Mouse (Mus musculus) embryonic facial prominence, embryonic 14.5 days (tissue): ENCODE measurements around the gene Gal3st3. TPM values are rescaled to one million over a fixed set of nuclear protein-coding genes. Genes with fewer than 3 reads are reported as not detected.

ENCODE experiments used
- ATAC-seq: fragments of 200-750 bp; cut with Nextera tagmentation; 2 replicates; pipeline ENCODE4 v1.8.0; 2017; ENCODE audit warnings: low read depth, moderate number of reproducible peaks, moderate TSS enrichment
- DNase-seq: peaks from one replicate; pipeline ENCODE4 v3.0.0-alpha.2; 2015; ENCODE audit warnings: low spot score
- H3K27ac ChIP-seq: fragments of 300-500 bp; sonication (generic); replicated peaks from 2 replicates; pipeline ENCODE4 v1.5.1; 2014; ENCODE audit warnings: low read depth, mild to moderate bottlenecking, low read length, moderate library complexity
- H3K27me3 ChIP-seq: fragments of 300-500 bp; sonication (generic); replicated peaks from 2 replicates; pipeline ENCODE4 v1.6.1; 2014; ENCODE audit warnings: low read length; ENCODE audit not compliant: control insufficient read depth, insufficient read depth
- H3K36me3 ChIP-seq: fragments of 300-500 bp; sonication (generic); 2 replicates; pipeline ENCODE4 v1.6.1; 2014; ENCODE audit warnings: low read length, mixed read lengths; ENCODE audit not compliant: control insufficient read depth, insufficient read depth
- H3K4me1 ChIP-seq: fragments of 300-500 bp; sonication (generic); 2 replicates; pipeline ENCODE4 v1.6.1; 2014; ENCODE audit warnings: antibody characterized with exemption, low read length; ENCODE audit not compliant: control insufficient read depth, insufficient read depth
- H3K4me2 ChIP-seq: fragments of 300-500 bp; sonication (generic); 2 replicates; pipeline ENCODE4 v1.6.1; 2014; ENCODE audit warnings: low read depth, mild to moderate bottlenecking, low read length, moderate library complexity, mixed read lengths
- H3K4me3 ChIP-seq: fragments of 300-500 bp; sonication (generic); 2 replicates; pipeline ENCODE4 v1.5.1; 2014; ENCODE audit warnings: low read depth, mild to moderate bottlenecking, low read length
- H3K9ac ChIP-seq: fragments of 300-500 bp; sonication (generic); 2 replicates; pipeline ENCODE4 v1.6.1; 2014; ENCODE audit warnings: low read depth, mild to moderate bottlenecking, low read length, moderate library complexity, mixed read lengths
- H3K9me3 ChIP-seq: fragments of 300-500 bp; sonication (generic); 2 replicates; pipeline ENCODE4 v1.6.1; 2016; ENCODE audit warnings: low read length; ENCODE audit not compliant: control insufficient read depth
- WGBS: fragments of 180-500 bp; shearing (Covaris S2); extraction: QIAGEN DNeasy Blood & Tissue Kit; methylation state at CpG from one replicate; pipeline ENCODE4 v1.1.7; 2014; 5-methylcytosine and 5-hydroxymethylcytosine counted together
- polyA plus RNA-seq: library from polyadenylated mRNA; unstranded; fragments of >200 nt; fragmentation: Nextera tagmentation; extraction: Ambion mirVana; gene quantifications from 2 replicates; pipeline ENCODE4 v1.2.1, GENCODE M21; 2014

Gal3st3 gene
- polyA plus RNA-seq, 1 experiment from 2014 or later = 4.3 TPM

DNA sequence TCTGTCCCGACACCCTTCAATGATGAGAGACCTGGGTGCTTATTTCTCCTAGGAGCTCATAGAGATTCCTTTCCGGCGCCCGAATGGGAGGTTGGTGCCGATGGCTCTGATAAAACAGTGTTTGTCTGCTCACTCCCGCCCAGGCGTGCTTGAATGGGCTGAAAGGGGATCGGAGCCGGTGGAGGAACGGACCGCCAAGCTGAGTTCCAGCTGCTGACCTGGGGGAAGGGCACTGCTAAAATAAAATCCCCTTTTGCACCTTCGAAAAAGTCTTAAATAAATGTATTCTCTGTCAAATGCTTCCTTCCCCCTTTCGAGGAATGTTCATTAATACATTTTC, 2.4 kb upstream of the Gal3st3 start:
- Histone ChIP-seq H3K36me3 (peaks cover 32% of the 10 kb centered on the region), H3K9me3 (no peaks in the 10 kb centered on the region), H3K4me1 (peaks cover 13% of the 10 kb centered on the region), H3K4me3 (peak overlapping the region; percentile 88), H3K27ac (peak overlapping the region; percentile 90), H3K9ac (peak overlapping the region; percentile 66), H3K27me3 (no peaks in the 10 kb centered on the region), H3K4me2 (peak overlapping the region; percentile 79)
- 8% methylated on average over 13 of the region's 13 CpGs for WGBS
- DNase-seq (no peak), ATAC-seq (peak; percentile 45)

DNA sequence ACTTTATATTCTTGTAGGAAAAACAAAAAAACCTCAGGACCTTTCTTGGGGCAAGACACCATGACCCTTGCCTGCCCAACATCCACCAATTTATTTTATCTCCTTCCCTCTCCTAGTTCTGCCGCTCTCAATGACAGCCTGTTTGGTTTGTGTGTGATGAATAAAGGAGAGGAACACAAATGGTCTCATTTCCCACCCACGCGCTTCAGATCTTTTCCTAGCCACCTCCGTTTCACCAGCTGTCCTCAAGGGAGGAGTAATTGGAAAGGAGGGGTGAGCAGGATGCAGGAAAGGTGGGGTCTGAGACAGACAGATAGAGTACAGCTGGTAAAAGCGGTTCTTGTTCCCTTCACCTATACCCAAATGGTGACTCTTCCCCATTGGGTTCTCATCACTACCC, 1.5 kb upstream of the Gal3st3 start:
- Histone ChIP-seq H3K4me1 (peaks cover 13% of the 10 kb centered on the region), H3K27me3 (no peaks in the 10 kb centered on the region), H3K27ac (no peak overlapping the region), H3K9me3 (no peaks in the 10 kb centered on the region), H3K4me2 (0 out of 2 replicates have a peak overlapping the region, but pooled peaks have one; percentile 79), H3K9ac (no peak overlapping the region), H3K36me3 (peaks cover 23% of the 10 kb centered on the region), H3K4me3 (no peak overlapping the region)
- ATAC-seq (no peak), DNase-seq (no peak)
- 77% methylated on average over 5 of the region's 5 CpGs for WGBS

DNA sequence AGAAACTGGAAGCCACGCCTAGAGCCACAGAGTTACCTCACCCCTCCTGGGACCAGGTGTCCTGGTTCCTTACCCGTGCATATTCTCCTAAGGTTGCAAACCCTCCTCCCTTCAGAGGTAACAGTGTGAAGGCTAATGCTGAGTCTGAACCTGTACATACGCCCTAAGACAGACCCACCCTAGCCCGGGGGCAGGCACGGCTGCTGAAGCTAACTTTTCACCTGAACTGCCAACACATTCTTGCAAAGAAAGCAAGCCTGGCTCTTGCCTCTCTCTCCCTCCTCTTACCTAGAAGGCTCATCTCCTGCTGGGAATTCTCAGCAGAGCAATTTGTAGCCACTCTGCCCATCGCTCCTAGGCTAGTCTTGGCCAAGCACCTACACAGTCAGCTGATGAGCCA, 2.5 kb downstream of the Gal3st3 start:
- Histone ChIP-seq H3K36me3 (peaks cover 4% of the 10 kb centered on the region; the same call in 1 of the 2 replicates), H3K27ac (no peak overlapping the region), H3K9me3 (no peaks in the 10 kb centered on the region), H3K4me3 (no peak overlapping the region), H3K4me1 (peaks cover 7% of the 10 kb centered on the region), H3K9ac (no peak overlapping the region), H3K27me3 (no peaks in the 10 kb centered on the region), H3K4me2 (no peak overlapping the region)
- WGBS = 66% methylated on average over 6 of the region's 6 CpGs
- DNase-seq = peak; percentile 34
- no peak for ATAC-seq

DNA sequence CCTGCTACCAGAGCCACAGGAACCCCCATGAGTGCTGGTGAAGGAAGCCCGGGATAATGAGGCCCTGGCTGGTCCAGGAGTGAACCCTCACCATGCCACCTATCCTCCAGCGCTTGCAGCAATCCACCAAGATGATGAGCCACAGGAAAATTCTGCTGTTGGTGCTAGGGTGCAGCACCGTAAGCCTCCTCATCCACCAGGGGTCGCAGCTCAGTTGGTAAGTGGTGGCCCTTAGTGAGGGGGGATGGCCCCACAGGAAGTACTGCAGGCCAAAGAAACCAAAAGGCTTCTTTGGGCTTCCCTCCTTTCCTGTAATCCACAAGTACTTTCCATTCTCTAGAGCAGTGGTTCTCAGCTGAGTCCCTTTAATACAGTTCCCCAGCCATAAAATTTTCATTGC, 4.3 kb downstream of the Gal3st3 start:
- H3K9me3 ChIP-seq = no peaks in the 10 kb centered on the region
- H3K27ac ChIP-seq = no peak overlapping the region
- no peak overlapping the region for H3K9ac ChIP-seq
- no peaks in the 10 kb centered on the region for H3K4me1 ChIP-seq
- H3K27me3 ChIP-seq = no peaks in the 10 kb centered on the region
- peaks cover 4% of the 10 kb centered on the region; the same call in 1 of the 2 replicates for H3K36me3 ChIP-seq
- DNase-seq (peak; percentile 59), ATAC-seq (0 out of 2 replicates have a peak, but pooled peaks have one; percentile 32)
- H3K4me2 ChIP-seq = no peak overlapping the region
- 19% methylated on average over 4 of the region's 4 CpGs for WGBS
- no peak overlapping the region for H3K4me3 ChIP-seq

DNA sequence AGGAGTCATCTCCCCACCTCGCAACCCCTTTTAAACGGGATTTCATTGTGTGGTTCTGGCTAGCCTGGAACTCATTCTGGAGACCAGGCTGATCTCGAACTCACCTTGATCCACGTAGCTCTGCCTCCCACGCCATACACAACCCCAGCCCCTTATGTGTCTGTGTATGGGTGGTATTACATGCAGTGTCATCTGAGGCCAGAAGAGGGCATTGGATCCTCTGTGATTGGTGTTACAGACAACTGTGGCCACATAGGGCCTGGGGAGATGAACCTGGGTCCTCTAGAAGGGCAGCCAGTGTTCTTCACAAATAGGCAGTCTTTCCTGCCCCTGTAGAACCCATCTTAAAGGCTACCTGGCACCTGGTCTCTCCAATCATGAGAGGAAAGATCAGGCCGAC, 8.1 kb downstream of the Gal3st3 start:
- Histone ChIP-seq H3K4me1 (no peaks in the 10 kb centered on the region), H3K4me2 (no peak overlapping the region), H3K36me3 (peaks cover 4% of the 10 kb centered on the region; the same call in 1 of the 2 replicates), H3K9ac (no peak overlapping the region), H3K4me3 (no peak overlapping the region), H3K27ac (no peak overlapping the region), H3K27me3 (no peaks in the 10 kb centered on the region), H3K9me3 (no peaks in the 10 kb centered on the region)
- DNase-seq (no peak), ATAC-seq (no peak)
- 88% methylated on average over 6 of the region's 6 CpGs for WGBS

DNA sequence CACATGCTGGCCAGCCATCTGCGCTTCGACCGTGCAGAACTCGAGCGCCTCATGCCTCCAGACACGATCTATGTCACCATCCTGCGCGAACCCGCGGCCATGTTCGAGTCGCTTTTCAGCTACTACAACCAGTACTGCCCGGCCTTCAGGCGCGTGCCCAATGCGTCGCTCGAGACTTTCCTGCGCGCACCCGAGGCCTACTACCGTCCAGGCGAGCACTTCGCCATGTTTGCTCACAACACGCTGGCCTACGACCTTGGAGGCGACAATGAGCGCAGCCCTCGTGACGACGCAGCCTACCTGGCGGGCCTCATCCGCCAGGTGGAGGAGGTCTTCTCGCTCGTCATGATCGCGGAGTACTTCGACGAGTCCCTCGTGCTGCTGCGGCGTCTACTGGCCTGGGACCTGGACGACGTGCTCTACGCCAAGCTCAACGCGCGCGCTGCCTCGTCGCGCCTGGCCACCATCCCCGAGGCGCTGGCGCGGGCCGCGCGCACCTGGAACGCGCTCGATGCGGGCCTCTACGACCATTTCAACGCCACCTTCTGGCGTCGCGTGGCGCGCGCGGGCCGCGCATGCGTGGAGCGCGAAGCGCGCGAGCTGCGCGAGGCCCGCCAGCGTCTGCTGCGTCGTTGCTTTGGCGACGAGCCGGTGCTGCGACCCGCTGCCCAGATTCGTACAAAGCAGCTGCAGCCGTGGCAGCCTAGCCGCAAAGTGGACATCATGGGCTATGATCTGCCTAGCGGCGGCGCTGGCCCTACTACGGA, 9.0 kb downstream of the Gal3st3 start:
- no peaks in the 10 kb centered on the region for H3K4me1 ChIP-seq
- DNase-seq (peak; percentile 24), ATAC-seq (peak; percentile 37; the same call in 1 of the 2 replicates)
- H3K36me3 ChIP-seq = peaks cover 4% of the 10 kb centered on the region; the same call in 1 of the 2 replicates
- peak overlapping the region; percentile 26 for H3K4me3 ChIP-seq
- no peaks in the 10 kb centered on the region for H3K27me3 ChIP-seq
- H3K27ac ChIP-seq = no peak overlapping the region
- WGBS = 44% methylated on average over 77 of the region's 98 CpGs
- no peak overlapping the region for H3K9ac ChIP-seq
- peak overlapping the region; percentile 47 for H3K4me2 ChIP-seq
- no peaks in the 10 kb centered on the region for H3K9me3 ChIP-seq

DNA sequence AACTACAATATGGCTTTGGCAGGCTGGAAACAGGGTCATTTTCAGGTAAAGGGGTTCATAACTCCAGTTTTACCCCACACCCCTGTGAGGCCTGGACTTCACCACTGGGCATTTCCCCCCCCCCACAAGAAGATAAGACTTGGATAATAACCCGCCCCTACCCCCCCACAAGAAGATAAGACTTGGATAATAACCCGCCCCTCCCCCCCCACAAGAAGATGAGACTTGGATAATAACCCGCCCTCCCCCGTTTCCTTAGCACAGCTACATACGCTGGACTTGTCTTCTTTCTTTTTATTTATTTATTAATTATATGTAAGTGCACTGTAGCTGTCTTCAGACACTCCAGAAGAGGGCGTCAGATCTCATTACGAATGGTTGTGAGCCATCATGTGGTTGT, 10.9 kb downstream of the Gal3st3 start:
- 83% methylated on average over 7 of the region's 7 CpGs for WGBS
- Histone ChIP-seq H3K27me3 (no peaks in the 10 kb centered on the region), H3K4me2 (no peak overlapping the region), H3K4me1 (no peaks in the 10 kb centered on the region), H3K9me3 (no peaks in the 10 kb centered on the region), H3K27ac (no peak overlapping the region), H3K4me3 (no peak overlapping the region), H3K36me3 (no peaks in the 10 kb centered on the region), H3K9ac (no peak overlapping the region)
- DNase-seq = peak; percentile 17
- no peak for ATAC-seq

DNA sequence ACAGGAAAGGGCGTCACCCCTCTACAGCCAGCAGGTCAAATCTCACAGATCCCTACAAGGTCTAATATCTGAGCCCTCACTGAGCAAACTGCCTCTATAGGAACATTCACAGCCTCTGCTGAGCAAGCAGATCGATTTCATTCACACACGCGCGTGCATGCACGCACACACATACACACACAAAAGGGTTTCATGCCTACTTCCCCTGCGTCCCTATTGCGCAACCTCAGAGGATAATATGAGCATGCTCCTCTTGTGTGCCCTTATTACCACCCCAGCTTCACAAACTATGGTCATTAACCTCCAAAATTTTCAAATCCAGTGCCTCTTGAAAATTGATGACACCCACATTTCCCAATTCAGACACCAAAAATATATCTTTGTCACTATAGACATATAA, 15.1 kb downstream of the Gal3st3 start:
- no peaks in the 10 kb centered on the region for H3K9me3 ChIP-seq

DNA sequence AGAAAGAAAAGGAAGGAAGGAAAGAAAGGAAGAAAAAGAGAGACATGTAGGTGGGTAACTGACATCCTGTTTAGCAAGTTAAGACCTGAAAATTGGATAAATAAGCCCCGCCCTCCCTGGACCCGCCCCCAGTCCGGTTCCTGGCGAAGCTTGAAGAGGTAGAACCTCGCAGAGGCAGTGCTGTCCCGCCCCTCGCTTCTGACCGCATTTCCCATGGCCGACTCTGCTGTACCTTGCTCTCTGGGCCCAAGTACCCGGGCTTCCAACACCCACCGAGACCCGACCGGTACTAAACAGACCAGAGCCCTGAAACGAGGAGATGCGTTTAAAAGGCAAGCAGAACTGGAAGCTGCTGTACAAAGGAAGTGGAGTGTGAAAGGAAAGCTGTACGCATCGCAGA, 25.7 kb downstream of the Gal3st3 start:
- DNase-seq = no peak
- WGBS = 59% methylated on average over 17 of the region's 17 CpGs
- Histone ChIP-seq H3K4me2 (no peak overlapping the region), H3K27me3 (no peaks in the 10 kb centered on the region), H3K4me3 (no peak overlapping the region), H3K36me3 (no peaks in the 10 kb centered on the region), H3K9ac (no peak overlapping the region), H3K9me3 (no peaks in the 10 kb centered on the region), H3K4me1 (no peaks in the 10 kb centered on the region), H3K27ac (no peak overlapping the region)
- ATAC-seq = no peak

More for the DNA sequence above, 15.1 kb downstream of the Gal3st3 start:
- DNase-seq = no peak
- 82% methylated on average over 8 of the region's 8 CpGs for WGBS
- H3K36me3 ChIP-seq = no peaks in the 10 kb centered on the region
- no peak for ATAC-seq
- H3K27ac ChIP-seq = no peak overlapping the region
- H3K27me3 ChIP-seq = no peaks in the 10 kb centered on the region
- H3K4me3 ChIP-seq = no peak overlapping the region
- H3K4me1 ChIP-seq = no peaks in the 10 kb centered on the region
- no peak overlapping the region for H3K9ac ChIP-seq
- H3K4me2 ChIP-seq = no peak overlapping the region
